In the genomic region with DNA sequence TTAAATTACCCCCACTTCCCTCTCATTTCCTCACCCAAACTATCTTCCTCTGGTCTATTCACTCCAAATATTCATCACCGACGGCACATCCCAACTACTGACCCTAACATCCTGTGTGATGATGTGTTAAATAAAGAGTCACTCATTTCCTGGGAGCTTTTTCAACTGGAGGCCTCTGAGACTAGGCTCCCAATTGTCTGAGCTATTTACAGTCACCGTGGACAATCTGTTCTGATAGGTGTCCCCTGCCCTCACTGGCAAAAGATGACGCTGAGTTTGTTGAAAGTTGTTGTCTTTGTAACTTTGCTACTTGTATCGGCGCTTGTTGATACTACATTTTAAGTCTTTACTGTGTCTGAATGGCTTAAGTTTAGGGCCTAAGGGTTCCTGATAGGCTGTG, we compare ENCODE assay signal across 8 mouse cellular contexts. TPM values are rescaled to one million over a fixed set of nuclear protein-coding genes. Genes with fewer than 3 reads are reported as not detected.
DNase-seq lines count a peak whose midpoint lies in the region; ATAC-seq and TF ChIP-seq lines count a peak whose summit lies in the region.

No protein-coding gene starts in this region.

- peaks cover 56% of the 10 kb centered on the region for H3K79me3 ChIP-seq in C2C12 (ENCODE audit: low read depth)

- peak overlapping the region; percentile 86 for H3K4me2 ChIP-seq in intestine, embryonic 14.5 days (ENCODE audit: low read length)
- peak overlapping the region; percentile 85 for H3K4me2 ChIP-seq in neural tube, embryonic 13.5 days

- H3K79me2 ChIP-seq in C2C12 (ENCODE audit: control insufficient read depth, insufficient read depth) = peaks cover 63% of the 10 kb centered on the region

- no peaks in the 10 kb centered on the region for H3K9me3 ChIP-seq in intestine, embryonic 14.5 days (ENCODE audit: control insufficient read depth, low read length)
- H3K9me3 ChIP-seq in neural tube, embryonic 13.5 days = no peaks in the 10 kb centered on the region

- peak overlapping the region; percentile 74 for H3K4me3 ChIP-seq in C2C12 (ENCODE audit: insufficient read depth, poor library complexity, severe bottlenecking)
- H3K4me3 ChIP-seq in intestine, embryonic 14.5 days (ENCODE audit: low read depth, low read length) = peak overlapping the region; percentile 96
- H3K4me3 ChIP-seq in neural tube, embryonic 13.5 days = peak overlapping the region; percentile 97

- 13% methylated on average over 6 of the region's 6 CpGs for WGBS in intestine, embryonic 14.5 days
- 13% methylated on average over 6 of the region's 6 CpGs for WGBS in neural tube, embryonic 13.5 days

- peaks cover 10% of the 10 kb centered on the region for H3K4me1 ChIP-seq in intestine, embryonic 14.5 days (replicated peaks; ENCODE audit: control insufficient read depth, insufficient read depth, low read length)
- H3K4me1 ChIP-seq in neural tube, embryonic 13.5 days (replicated peaks) = peaks cover 46% of the 10 kb centered on the region

- H3K27me3 ChIP-seq in C2C12 (ENCODE audit: control insufficient read depth, insufficient read depth, insufficient read length) = no peaks in the 10 kb centered on the region
- H3K27me3 ChIP-seq in intestine, embryonic 14.5 days (replicated peaks; ENCODE audit: control insufficient read depth, insufficient read depth, low read length) = no peaks in the 10 kb centered on the region
- 0 out of 2 replicates have a peak, but pooled peaks cover 9% of the 10 kb centered on the region for H3K27me3 ChIP-seq in neural tube, embryonic 13.5 days

- no peak for ATAC-seq in CD4-positive, CD25-positive, alpha-beta regulatory T cell, adult 4 months
- peak; percentile 32 for ATAC-seq in erythroblast, adult 5-6 weeks (replicated peaks; ENCODE audit: low FRiP score, poor library complexity, severe bottlenecking)
- no peak for ATAC-seq in intestine, embryonic 14.5 days (replicated peaks; ENCODE audit: low FRiP score, low TSS enrichment, low read depth)
- no peak for ATAC-seq in neural tube, embryonic 13.5 days (ENCODE audit: low read depth)

- peak overlapping the region; percentile 96; the same call in 1 of the 2 replicates for H3K27ac ChIP-seq in intestine, embryonic 14.5 days (ENCODE audit: low read depth)
- H3K27ac ChIP-seq in neural tube, embryonic 13.5 days (replicated peaks) = peak overlapping the region; percentile 93; the same call in 1 of the 2 replicates

- peaks cover 22% of the 10 kb centered on the region for H3K36me3 ChIP-seq in C2C12 (ENCODE audit: control insufficient read depth, insufficient read depth)
- H3K36me3 ChIP-seq in intestine, embryonic 14.5 days (ENCODE audit: control insufficient read depth, insufficient read depth, low read length) = peaks cover 13% of the 10 kb centered on the region
- peaks cover 12% of the 10 kb centered on the region for H3K36me3 ChIP-seq in neural tube, embryonic 13.5 days

- peak overlapping the region; percentile 54 for H3ac ChIP-seq in C2C12 (ENCODE audit: control insufficient read depth, insufficient read length, low read depth)

- no peak for TF ChIP-seq CTCF in C2C12 (IDR thresholded peaks at IDR 0.05; ENCODE audit: control insufficient read depth, insufficient read depth, insufficient read length)

- H3K9ac ChIP-seq in intestine, embryonic 14.5 days (ENCODE audit: low read length) = peak overlapping the region; percentile 91
- peak overlapping the region; percentile 98 for H3K9ac ChIP-seq in neural tube, embryonic 13.5 days

- peak; percentile 41 for DNase-seq in CD4-positive, CD25-positive, alpha-beta regulatory T cell, adult 2 months (ENCODE audit: low read depth, low spot score)
- no peak for DNase-seq in intestine, embryonic 14.5 days (ENCODE audit: low spot score)
- no peak for DNase-seq in spleen, postnatal 10 days (ENCODE audit: low spot score in 2 of 2)
- no peak for DNase-seq in urinary bladder, postnatal 36 days (ENCODE audit: low spot score in 2 of 2)

TF ChIP-seq in C2C12, 6 proteins besides CTCF, POLR2A, EP300 and RAD21:
- TF ChIP-seq FOSL1 (IDR thresholded peaks at IDR 0.05; ENCODE audit: insufficient read depth, low read length, poor library complexity, severe bottlenecking) (no peak), MYOD1 (IDR thresholded peaks at IDR 0.05; ENCODE audit: control insufficient read depth, insufficient read length, low read depth) (no peak), CEBPB (IDR thresholded peaks at IDR 0.05; ENCODE audit: low read depth) (no peak), USF1 (IDR thresholded peaks at IDR 0.05; ENCODE audit: low read depth) (no peak), MAX (IDR thresholded peaks at IDR 0.05) (no peak), MYOG (IDR thresholded peaks at IDR 0.05; ENCODE audit: control insufficient read depth, extremely low read depth, insufficient read length) (no peak)

RNA-seq across cellular contexts. Expression of gene Ubr2, which starts 1.3 kb away (rescaled TPM):
- polyA plus RNA-seq in CD4-positive, CD25-positive, alpha-beta regulatory T cell, adult 4 months (2017; shearing (Covaris generic)) = 10 to 100 TPM; 13.7 to 20.3 TPM
- polyA plus RNA-seq in C2C12 (2012; fragmentation: generic; extraction: Trizol) = 18.1 TPM
- 51.5 and 58.7 TPM in 2 replicates for total RNA-seq in erythroblast, adult 5-6 weeks (2015; ENCODE audit: low replicate concordance)
- 91.1 and 95.8 TPM in 2 replicates for total RNA-seq in erythroblast, adult 5-6 weeks (2017; ENCODE audit: low replicate concordance)
- 21.3 and 23.8 TPM in 2 replicates for polyA plus RNA-seq in intestine, embryonic 14.5 days (2014; fragmentation: Nextera tagmentation; extraction: Ambion mirVana)
- polyA plus RNA-seq in neural tube, embryonic 13.5 days (2015; fragmentation: Nextera tagmentation; extraction: Ambion mirVana) = 15.5 and 17.8 TPM in 2 replicates
